In genomic region chr6:116460544-116461283, GRCm38 (mm10) we compare ENCODE assay signal across 8 mouse cellular contexts. TPM values are rescaled to one million over a fixed set of nuclear protein-coding genes. Genes with fewer than 3 reads are reported as not detected.
DNase-seq lines count a peak whose midpoint lies in the region; ATAC-seq and TF ChIP-seq lines count a peak whose summit lies in the region.

Gene Alox5, minus strand, starts transcription at chr6:116461178.

- H3K27me3 ChIP-seq in E14TG2a.4 (ENCODE audit: insufficient read depth, low read length), result peaks cover 52% of the 10 kb centered on the region
- H3K27me3 ChIP-seq in forebrain, embryonic 12.5 days, result peaks cover 38% of the 10 kb centered on the region
- H3K27me3 ChIP-seq in limb, embryonic 15.5 days, result peaks cover 39% of the 10 kb centered on the region
- H3K27me3 ChIP-seq in midbrain, embryonic 15.5 days (replicated peaks), result peaks cover 24% of the 10 kb centered on the region

- H3K4me1 ChIP-seq in E14TG2a.4 (replicated peaks; ENCODE audit: low read depth, low read length), result peaks cover 14% of the 10 kb centered on the region
- peaks cover 8% of the 10 kb centered on the region; the same call in 1 of the 2 replicates for H3K4me1 ChIP-seq in forebrain, embryonic 12.5 days
- H3K4me1 ChIP-seq in limb, embryonic 15.5 days, result peaks cover 6% of the 10 kb centered on the region
- peaks cover 6% of the 10 kb centered on the region for H3K4me1 ChIP-seq in midbrain, embryonic 15.5 days

- ATAC-seq in forebrain, embryonic 12.5 days (ENCODE audit: low FRiP score), result no peak
- ATAC-seq in limb, embryonic 15.5 days (ENCODE audit: insufficient number of reproducible peaks, low FRiP score, low TSS enrichment, low read depth), result no peak
- 0 out of 2 replicates have a peak, but pooled peaks have one; percentile 60 for ATAC-seq in midbrain, embryonic 15.5 days (replicated peaks)

- intact Hi-C loops in heart, postnatal 25 days (cut with DNase I), result no loop called here
- intact Hi-C loops in left cerebral cortex, postnatal 14 days (cut with DNase I), result no loop called here
- intact Hi-C loops in left cerebral cortex, postnatal 25 days (cut with DNase I), result no loop called here

- H3K9me3 ChIP-seq in E14TG2a.4 (ENCODE audit: low read length), result no peaks in the 10 kb centered on the region
- no peaks in the 10 kb centered on the region for H3K9me3 ChIP-seq in forebrain, embryonic 12.5 days
- no peaks in the 10 kb centered on the region for H3K9me3 ChIP-seq in limb, embryonic 15.5 days
- H3K9me3 ChIP-seq in midbrain, embryonic 15.5 days, result no peaks in the 10 kb centered on the region

- DNase-seq in WW6 (ENCODE audit: low read depth, low spot score), result peak; percentile 11
- peak; percentile 5 for DNase-seq in heart, postnatal 25 days (ENCODE audit: low spot score)
- no peak for DNase-seq in left cerebral cortex, postnatal 14 days (ENCODE audit: low spot score in 2 of 2)
- DNase-seq in left cerebral cortex, postnatal 25 days (ENCODE audit: low spot score in 2 of 2), result no peak

- TF ChIP-seq CTCF in E14TG2a.4 (conservative IDR thresholded peaks at IDR 0.05; ENCODE audit: low read length), result no peak

- H3K36me3 ChIP-seq in E14TG2a.4 (ENCODE audit: insufficient read depth, low read length), result no peaks in the 10 kb centered on the region
- H3K36me3 ChIP-seq in forebrain, embryonic 12.5 days (replicated peaks), result no peaks in the 10 kb centered on the region
- H3K36me3 ChIP-seq in limb, embryonic 15.5 days, result no peaks in the 10 kb centered on the region
- no peaks in the 10 kb centered on the region for H3K36me3 ChIP-seq in midbrain, embryonic 15.5 days (replicated peaks)

- H3K27ac ChIP-seq in forebrain, embryonic 12.5 days, result no peak within 1 kb of the TSS
- H3K27ac ChIP-seq in limb, embryonic 15.5 days, result no peak within 1 kb of the TSS
- no peak within 1 kb of the TSS for H3K27ac ChIP-seq in midbrain, embryonic 15.5 days

- peak within 1 kb of the TSS; percentile 17; the same call in 1 of the 2 replicates for H3K9ac ChIP-seq in forebrain, embryonic 12.5 days
- no peak within 1 kb of the TSS for H3K9ac ChIP-seq in limb, embryonic 15.5 days
- peak within 1 kb of the TSS; percentile 23; the same call in 1 of the 2 replicates for H3K9ac ChIP-seq in midbrain, embryonic 15.5 days

- peak within 1 kb of the TSS; percentile 61 for H3K4me2 ChIP-seq in forebrain, embryonic 12.5 days
- H3K4me2 ChIP-seq in limb, embryonic 15.5 days, result peak within 1 kb of the TSS; percentile 36
- H3K4me2 ChIP-seq in midbrain, embryonic 15.5 days, result peak within 1 kb of the TSS; percentile 70

- 3% methylated on average over 43 of the region's 43 CpGs for WGBS in forebrain, embryonic 12.5 days
- WGBS in limb, embryonic 15.5 days, result 2% methylated on average over 42 of the region's 43 CpGs
- 2% methylated on average over 43 of the region's 43 CpGs for WGBS in midbrain, embryonic 15.5 days

- peak within 1 kb of the TSS; percentile 80 for H3K4me3 ChIP-seq in E14TG2a.4 (replicated peaks; ENCODE audit: low read length)
- H3K4me3 ChIP-seq in forebrain, embryonic 12.5 days (replicated peaks), result peak within 1 kb of the TSS; percentile 37
- H3K4me3 ChIP-seq in limb, embryonic 15.5 days, result peak within 1 kb of the TSS; percentile 27
- peak within 1 kb of the TSS; percentile 40 for H3K4me3 ChIP-seq in midbrain, embryonic 15.5 days

RNA-seq across cellular contexts. Expression of gene Alox5, which starts in this region (rescaled TPM):
- polyA plus RNA-seq in forebrain, embryonic 12.5 days (2016; fragmentation: Nextera tagmentation; extraction: Ambion mirVana), result 0.29 and 0.53 TPM in 2 replicates
- total RNA-seq in heart, postnatal 25 days (2021), result 10 to 100 TPM in 1 of 2 experiments, 1 to 10 TPM in 1; 8.7 to 10.3 TPM
- polyA plus RNA-seq in limb, embryonic 15.5 days (2015; fragmentation: Nextera tagmentation; extraction: Ambion mirVana), result 3.1 and 3.7 TPM in 2 replicates
- polyA plus RNA-seq in midbrain, embryonic 15.5 days (2015; fragmentation: Nextera tagmentation; extraction: Ambion mirVana), result 0.30 and 0.79 TPM in 2 replicates
- 1 to 10 TPM; 1.3 to 3.0 TPM for total RNA-seq in left cerebral cortex, postnatal 14 days (2021)
- total RNA-seq in left cerebral cortex, postnatal 25 days (2021), result 1 to 10 TPM; 1.1 to 3.1 TPM

Comparison
In these comparisons a context has a peak if more than half of its experiments do, and no peak if none do; other contexts are left out.
1. Peak in ATAC-seq, H3K4me3 ChIP-seq, H3K9ac ChIP-seq and H3K4me2 ChIP-seq in midbrain, embryonic 15.5 days; RNA of the gene not detected or under 1 TPM.
2. H3K4me3 ChIP-seq: peak in every context shown above with its lines; median percentile 80 in E14TG2a.4; 40 in midbrain, embryonic 15.5 days; 37 in forebrain, embryonic 12.5 days; 27 in limb, embryonic 15.5 days.
3. DNase-seq: peak in WW6 (single experiment) and heart, postnatal 25 days (single experiment); none in left cerebral cortex, postnatal 14 days (0 of 2) and left cerebral cortex, postnatal 25 days (0 of 2).
4. Peak in every context shown above with its lines, with median percentiles within 50 percentile points of each other: H3K4me2 ChIP-seq.